Mouse (Mus musculus) liver (tissue): Measurements from ENCODE around the gene Hsd17b3.
A peak's percentile ranks its signal among the peaks of the same experiment; 100 is the strongest.
"Not testable (repeated sequence)": the region's sequence is repeated elsewhere in the genome, so short reads cannot be mapped to it uniquely, and the experiment has no call there.

ENCODE experiments used
- DNase-seq: peaks from one replicate; pipeline ENCODE4 v3.0.0-alpha.2; 2020; ENCODE audit warnings: mixed read lengths

Gene Hsd17b3

GRCm38 (mm10) chr13:64081012-64081919 lies 7.8 kb downstream of the Hsd17b3 start:
- DNase-seq, result no peak

DNA sequence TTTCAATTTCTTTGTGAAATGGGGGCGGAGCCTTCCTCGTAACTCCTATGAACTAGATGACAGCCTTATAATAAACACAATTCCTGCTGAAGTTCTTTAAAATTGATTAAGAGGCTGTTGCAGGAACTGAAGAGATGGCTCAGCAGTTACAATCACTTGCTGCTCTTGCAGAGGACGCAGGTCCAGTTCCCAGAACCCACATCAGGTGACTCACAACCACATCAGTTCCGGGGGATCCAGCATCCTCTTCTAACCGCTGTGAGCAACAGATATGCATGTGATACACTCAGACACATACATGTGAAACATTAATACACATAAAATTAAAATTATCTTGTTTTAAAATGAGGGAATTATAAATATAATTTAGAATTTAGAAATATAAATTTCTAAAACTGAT lies 11.4 kb downstream of the Hsd17b3 start:
- DNase-seq, result no peak

- no peak for DNase-seq
Observed at GRCm38 (mm10) chr13:64076074-64076473, 13.0 kb downstream of the Hsd17b3 start.

GRCm38 (mm10) chr13:64066653-64067052 lies 22.4 kb downstream of the Hsd17b3 start:
- no peak for DNase-seq

DNA sequence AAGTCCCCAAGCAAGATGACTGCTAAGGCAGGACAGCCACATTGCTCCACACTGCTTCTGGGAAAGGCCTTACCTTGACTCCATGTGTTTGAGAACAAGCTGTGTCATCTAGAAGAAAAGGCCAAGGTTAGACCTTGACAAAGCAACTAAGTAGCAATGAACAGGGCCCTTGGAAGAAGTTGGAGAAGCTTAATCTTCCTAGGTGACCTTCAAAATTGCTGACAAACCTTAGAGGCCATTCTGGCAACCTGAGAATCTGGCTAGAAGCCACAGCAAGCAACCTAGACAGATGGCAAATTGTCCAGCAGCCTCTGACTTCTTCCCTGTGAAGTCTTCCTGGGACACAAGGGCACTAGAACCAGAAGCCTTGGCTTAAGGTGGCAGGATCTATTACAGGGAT lies 24.8 kb downstream of the Hsd17b3 start:
- DNase-seq, result no peak

DNA sequence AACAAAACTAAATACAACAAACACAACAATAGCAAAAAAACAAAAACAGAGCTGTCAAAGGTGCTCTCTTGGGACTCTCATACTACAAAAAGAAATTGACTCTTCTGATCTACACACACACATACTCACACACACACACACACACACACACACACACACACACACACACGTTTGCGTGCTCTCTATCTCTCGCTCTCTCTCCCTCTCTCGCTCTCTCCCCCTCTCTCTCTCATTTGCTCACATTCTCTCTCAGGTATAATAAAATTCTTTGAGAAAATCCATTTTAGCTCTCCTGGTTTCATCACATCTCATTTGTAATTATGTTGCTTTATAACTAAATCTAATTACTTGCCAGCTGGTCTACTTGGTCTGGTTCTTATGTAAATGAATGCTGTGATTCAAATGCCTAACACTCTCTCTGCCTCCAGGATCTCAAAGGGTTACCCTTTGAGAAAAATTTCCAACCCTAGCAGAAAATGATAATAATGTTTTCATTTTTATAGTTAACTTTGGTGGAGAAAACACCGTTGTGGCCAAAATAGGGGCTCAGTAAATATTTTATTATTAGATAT lies 28.0 kb downstream of the Hsd17b3 start:
- no peak for DNase-seq

GRCm38 (mm10) chr13:64053959-64054358 lies 35.1 kb downstream of the Hsd17b3 start:
- DNase-seq, result no peak

- DNase-seq, result not testable (repeated sequence)
Observed at GRCm38 (mm10) chr13:64052281-64052680, 36.7 kb downstream of the Hsd17b3 start.

GRCm38 (mm10) chr13:64050895-64051294 lies 38.1 kb downstream of the Hsd17b3 start:
- peak; percentile 14 for DNase-seq

GRCm38 (mm10) chr13:64049535-64049934 lies 39.5 kb downstream of the Hsd17b3 start:
- no peak for DNase-seq

DNA sequence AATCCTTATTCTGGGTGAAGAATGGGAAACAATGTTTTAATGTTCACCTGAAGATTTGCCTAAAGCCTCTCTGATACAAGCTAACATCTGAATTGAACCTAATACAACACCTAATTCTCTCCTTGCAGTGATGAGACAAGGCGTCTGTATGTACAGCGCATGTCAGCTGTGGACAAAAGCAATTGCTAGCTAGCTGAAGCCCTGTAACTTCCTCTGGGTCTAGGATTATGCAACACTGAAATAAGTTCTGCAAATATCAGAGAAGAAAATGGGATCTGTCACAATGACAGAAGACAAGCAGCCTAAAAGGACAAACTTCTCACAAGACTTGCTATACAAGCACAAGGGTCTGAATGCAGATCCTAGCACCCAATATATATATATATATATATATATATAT lies 40.6 kb downstream of the Hsd17b3 start:
- DNase-seq, result no peak

- no peak for DNase-seq
Observed at GRCm38 (mm10) chr13:64039976-64040375, 49.1 kb downstream of the Hsd17b3 start.

DNA sequence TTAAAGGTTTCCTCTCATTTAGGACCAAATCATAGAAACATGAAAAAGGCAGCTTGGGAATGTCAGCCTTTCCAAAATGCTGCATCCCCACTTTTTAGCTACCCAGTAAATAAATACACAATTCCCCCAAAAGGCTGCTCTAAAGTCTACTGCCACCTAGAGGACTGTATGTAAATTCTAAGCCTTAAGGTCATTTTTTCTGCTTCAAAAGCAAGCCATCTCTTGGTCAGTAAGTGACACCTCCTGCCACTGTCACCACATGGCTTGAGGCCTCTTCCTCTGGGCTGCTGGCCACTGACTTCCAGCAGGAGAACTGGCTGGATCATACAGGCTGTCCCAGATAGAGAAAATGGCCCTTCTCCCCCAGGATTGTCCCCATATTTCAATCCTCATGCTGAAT lies 50.9 kb downstream of the Hsd17b3 start:
- no peak for DNase-seq

DNA sequence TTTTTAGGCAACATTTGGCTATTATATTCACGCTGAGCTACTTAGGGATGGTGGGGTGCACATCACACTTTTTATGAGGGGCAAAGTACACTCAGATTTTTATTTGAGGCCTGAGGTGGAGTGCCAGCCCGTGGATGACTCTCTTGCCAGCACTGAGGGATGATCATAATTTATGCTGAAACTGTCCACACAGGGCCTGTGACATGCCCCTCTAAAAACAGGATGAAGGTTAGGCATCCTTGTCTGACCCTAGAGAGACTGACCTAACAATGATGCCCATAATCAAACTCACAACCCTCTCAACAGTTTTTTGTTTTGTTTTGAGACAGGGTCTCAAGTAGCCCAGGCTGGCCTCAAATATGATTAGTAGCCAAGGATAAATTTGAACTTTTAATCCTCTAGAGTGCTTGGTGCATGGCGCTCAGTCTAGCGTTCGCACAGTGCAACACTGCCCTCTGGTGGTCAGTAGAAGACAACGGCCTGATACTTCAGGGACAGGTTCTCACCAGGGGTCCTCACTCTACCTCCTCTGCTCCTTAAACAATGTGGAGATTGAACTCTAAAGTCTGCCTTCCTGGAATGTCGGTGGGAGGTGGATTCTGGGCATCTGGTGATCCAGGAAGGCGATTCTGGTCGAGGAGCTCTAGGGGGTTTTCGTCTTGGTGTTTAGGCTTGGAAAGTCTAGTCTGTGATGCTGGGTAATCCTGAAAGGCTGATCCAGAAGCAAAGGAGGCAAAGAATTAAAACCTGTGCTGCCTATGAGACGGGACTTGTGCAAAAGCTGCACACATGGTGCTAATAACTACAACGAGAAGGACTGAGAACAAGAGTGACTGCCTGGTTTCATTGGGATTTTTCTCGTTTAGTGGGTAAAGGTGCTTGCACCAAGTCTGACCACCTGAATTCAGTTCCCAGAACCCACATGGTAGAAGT lies 52.7 kb downstream of the Hsd17b3 start:
- peak; percentile 63 for DNase-seq

GRCm38 (mm10) chr13:64035036-64035435 lies 54.0 kb downstream of the Hsd17b3 start:
- peak; percentile 48 for DNase-seq

- no peak for DNase-seq
Observed at GRCm38 (mm10) chr13:64033921-64034320, 55.1 kb downstream of the Hsd17b3 start.

- no peak for DNase-seq
Observed at GRCm38 (mm10) chr13:64033181-64033580, 55.8 kb downstream of the Hsd17b3 start.

GRCm38 (mm10) chr13:64031254-64031653 lies 57.8 kb downstream of the Hsd17b3 start:
- no peak for DNase-seq

DNA sequence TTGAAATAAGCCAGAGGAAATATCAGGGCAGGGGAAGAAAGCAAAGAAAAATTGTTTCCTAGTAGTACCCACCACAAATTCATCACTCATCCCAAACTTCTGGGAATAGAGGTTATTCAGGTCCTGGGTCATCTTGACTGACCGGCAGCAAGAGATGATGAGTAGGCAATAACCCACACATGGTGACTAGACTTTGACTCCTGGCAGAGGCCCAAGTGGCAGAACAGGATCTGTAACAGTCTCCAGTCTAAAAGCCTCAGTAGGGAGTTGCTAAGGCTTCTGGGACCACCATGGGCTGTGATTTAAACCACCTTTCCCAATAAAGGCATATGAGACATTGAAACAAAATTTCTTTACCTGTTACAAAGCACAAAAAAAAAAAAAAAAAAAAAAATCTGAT lies 58.2 kb downstream of the Hsd17b3 start:
- DNase-seq, result no peak

GRCm38 (mm10) chr13:64024803-64025202 lies 64.2 kb downstream of the Hsd17b3 start:
- no peak for DNase-seq

DNA sequence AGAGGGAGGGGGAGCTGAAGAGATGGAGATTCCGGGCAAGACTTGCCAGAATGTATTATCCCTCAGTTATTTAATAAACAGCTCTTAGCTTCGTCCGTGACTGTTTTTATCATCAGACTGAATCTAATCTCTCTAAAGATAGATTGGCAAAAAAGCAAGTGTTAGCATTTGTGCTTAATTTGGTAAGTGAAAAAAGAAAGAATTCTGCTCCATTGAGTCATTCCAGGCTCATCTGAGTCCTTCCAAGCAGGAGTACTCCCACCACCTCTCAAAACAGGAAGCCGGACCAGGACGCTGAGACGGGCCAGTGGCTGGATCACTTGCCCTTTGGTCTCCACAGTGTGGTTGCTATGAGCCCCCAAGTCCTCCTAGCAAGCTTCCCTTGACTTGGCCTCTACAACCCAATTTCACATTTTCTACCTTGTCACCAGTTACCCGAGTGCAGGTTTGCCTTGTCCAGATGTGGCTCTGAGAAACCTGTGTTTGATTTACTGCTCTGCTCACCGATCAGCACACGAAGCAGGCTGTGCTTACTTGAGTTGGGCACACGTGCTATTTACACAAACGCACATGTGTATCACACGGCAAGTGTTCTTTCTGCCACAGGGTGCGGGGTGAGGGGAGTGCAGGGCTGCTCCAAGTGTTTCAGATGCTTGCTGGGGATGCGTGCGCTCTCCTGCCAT lies 66.1 kb downstream of the Hsd17b3 start:
- DNase-seq, result no peak

GRCm38 (mm10) chr13:64020902-64021311 lies 68.1 kb downstream of the Hsd17b3 start:
- DNase-seq, result peak; percentile 29
